Mouse (Mus musculus) mature B cell (primary cell): ENCODE measurements around the gene Arhgap24.

Experiments used
- in situ Hi-C: fragments of 300-500 bp; cut with MboI; formaldehyde crosslinking; loops from 2 replicates; pipeline ENCODE4 v1.14.3; 2019

Arhgap24 gene

GRCm38 (mm10) chr5:102742554-102743255 is 261.5 kb downstream of the Arhgap24 start:
- in situ Hi-C loops: no loop called here

DNA sequence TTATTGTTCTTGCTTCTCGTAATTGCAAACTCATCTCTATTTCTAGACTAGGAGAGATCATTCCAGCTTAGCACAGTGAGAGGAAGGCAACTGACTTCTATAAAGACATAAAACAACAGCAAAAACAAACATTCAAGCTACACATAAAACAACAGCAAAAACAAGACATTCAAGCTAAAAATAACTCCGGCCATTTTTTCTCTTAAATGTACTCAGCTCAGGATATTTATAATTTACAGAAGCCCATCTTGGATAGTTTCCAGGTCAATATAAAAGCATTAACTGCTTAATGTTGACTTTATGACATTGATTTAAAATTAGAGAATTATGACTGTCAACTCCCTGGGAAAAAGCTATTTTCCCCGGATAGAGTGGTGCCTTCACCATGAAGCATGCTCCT is 262.2 kb downstream of the Arhgap24 start:
- in situ Hi-C loops: no loop called here

- in situ Hi-C loops: no loop called here
These were observed 262.9 kb downstream of the Arhgap24 start for GRCm38 (mm10) chr5:102744051-102744450.

GRCm38 (mm10) chr5:102748146-102748545 is 267.0 kb downstream of the Arhgap24 start:
- in situ Hi-C loops: no loop called here

- in situ Hi-C loops: no loop called here
These were observed 267.8 kb downstream of the Arhgap24 start for GRCm38 (mm10) chr5:102749020-102749419.

DNA sequence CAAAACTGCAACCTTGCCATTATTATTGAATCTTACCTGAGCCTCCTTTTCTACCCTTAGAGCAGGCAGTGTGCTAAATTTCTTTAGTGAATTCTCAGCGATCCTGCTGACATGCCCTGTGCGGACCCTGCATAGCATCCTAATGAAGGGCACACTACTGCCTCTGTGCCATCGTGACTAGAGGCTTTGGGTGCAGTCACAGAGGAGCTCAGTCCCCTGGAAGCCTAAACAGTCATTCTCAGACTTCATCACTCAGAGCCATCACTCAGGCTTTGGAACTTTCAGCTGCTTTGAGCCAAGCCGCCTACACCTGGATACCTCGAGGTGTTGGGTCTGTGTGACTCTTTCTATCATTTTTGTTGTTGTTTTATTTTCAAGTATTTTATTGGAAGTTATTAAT is 269.5 kb downstream of the Arhgap24 start:
- in situ Hi-C loops: no loop called here

DNA sequence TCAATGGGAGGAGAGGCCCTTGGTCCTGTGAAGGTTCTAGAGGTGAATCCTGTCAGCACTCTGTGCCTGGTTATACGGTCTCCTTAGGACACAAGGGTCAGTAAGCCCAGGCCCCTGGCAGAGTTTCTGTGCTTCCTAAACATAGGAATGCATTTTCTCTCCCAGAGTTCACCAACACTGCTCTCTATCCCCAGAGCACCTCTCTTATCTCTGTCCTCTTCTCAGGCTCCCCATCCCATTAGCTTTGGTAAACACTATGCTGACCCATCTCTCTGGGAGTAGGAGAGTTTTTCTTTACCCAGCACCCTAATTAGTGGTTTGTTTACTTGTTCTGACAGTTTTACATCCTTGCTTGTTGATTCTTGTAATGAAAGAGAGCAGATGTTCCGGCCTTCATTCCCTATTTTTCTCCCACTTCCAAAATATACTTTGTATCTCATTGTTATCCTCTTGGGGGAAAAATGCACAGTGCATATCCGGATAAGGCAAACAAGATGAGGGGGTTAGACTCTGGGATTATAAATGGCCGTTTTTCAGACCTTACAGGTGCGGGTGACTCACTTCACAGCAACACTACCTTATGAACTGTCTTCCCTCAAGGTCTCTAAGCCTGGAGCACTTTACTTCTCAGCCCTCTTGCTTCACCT is 270.6 kb downstream of the Arhgap24 start:
- in situ Hi-C loops: no loop called here

DNA sequence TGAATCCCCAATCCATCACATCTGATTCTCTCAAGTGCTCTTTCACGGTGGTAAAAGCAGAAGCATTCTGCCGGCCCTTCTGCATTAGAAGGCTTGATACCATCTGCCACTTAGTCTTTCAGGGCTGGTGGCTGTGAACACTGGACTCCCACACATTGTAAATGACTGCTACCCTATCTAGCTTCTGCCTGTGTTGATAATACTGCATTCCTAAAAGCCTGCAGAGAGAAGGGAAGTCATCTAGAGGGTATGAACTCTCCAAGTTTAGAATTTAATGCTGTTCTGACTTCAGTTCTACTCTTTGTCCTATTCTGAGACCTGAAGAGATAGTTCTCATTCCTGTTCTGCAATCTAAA is 271.1 kb downstream of the Arhgap24 start:
- in situ Hi-C loops: no loop called here

- in situ Hi-C loops: no loop called here
These were observed 275.8 kb downstream of the Arhgap24 start for GRCm38 (mm10) chr5:102757040-102757439.

GRCm38 (mm10) chr5:102765694-102766093 is 284.5 kb downstream of the Arhgap24 start:
- in situ Hi-C loops: no loop called here

- in situ Hi-C loops: no loop called here
These were observed 285.3 kb downstream of the Arhgap24 start for GRCm38 (mm10) chr5:102766311-102767057.

DNA sequence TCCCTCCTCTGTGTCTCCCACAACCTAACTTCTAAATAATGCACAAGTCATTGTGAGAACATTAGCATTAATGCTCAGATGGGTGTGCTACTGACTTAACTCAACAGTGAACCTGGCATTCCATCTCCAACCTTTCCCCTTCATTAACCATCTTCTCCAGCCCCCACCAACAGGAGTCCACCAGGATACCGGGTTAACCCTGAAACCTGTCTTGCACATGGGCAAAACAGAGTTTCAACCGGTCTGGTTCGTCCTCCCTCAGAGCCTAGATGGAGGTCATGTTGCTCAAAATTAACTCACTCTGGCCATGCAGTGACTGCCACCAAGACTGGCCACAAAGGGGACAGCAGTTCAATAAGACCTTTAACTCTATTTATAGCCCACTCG is 285.9 kb downstream of the Arhgap24 start:
- in situ Hi-C loops: no loop called here

GRCm38 (mm10) chr5:102767822-102768221 is 286.6 kb downstream of the Arhgap24 start:
- in situ Hi-C loops: no loop called here

DNA sequence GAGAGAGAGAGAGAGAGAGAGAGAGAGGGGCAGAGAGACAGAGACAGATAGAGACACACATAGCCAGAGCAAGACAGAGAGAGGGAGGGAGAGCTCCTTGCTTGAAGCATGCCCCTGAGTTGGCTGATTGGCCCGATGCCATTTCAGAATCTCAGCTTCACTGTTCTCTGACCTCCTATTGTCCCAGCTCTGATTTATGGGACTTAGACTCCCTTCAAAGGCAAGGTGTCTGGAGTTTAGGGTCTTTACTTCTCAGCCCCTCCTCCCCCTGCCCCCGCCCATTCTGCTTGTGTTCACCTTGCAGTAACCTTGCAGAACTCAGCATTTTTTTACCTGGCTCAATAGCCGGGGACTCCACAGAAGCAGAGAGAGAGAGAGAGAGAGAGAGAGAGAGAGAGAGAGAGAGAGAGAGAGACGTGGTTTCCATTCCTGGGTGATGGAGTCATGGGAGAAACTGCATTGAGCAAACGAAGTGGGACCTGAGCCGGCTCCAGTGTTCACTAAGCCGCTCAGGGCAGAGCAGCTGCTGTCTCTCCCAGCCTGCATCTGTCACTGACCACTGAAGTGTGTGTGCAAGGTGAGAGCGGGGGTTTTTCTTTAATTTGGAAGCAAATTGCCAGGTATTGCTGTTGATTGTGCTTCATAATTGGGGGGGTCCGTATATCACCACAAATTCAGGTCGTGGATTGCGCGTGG is 287.3 kb downstream of the Arhgap24 start:
- in situ Hi-C loops: no loop called here

DNA sequence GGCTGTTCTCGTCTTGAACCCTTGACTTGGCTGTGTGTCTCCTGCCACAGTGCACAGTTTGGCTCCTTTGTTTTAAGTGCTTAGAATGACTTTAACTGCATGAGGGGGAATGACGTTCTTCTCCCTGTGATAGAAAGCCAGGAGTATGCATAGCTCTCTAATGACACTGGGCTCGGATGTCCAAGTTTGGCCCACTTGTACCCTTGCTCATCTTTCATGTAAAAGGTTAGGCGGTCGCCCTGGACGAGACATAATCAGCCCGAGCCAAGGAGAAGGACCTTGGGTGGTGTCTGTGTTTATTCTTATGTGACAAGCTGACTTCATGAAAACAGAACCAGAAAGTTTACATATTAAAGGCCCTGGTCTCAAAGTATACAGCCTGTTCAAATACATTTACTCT is 289.4 kb downstream of the Arhgap24 start:
- in situ Hi-C loops: no loop called here

GRCm38 (mm10) chr5:102774500-102774899 is 293.3 kb downstream of the Arhgap24 start:
- in situ Hi-C loops: no loop called here

DNA sequence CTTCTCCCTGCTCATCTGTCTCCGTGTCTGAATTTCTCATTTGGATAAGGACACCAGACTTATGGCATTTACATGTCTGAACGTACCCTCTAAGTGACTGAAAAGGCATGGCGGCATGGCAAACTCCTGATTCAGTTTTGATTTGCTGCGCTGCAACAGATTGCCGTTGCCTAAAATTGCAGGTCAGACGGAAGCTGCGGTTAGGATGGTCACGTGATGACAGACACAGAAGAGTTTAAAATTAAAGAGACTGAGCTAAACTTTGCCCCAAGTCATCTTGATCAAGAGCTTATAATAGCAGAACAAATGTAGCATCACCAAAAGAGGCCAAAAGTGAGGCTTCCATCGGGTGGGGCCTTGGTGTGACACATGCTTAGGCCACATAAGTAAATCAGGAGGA is 296.1 kb downstream of the Arhgap24 start:
- in situ Hi-C loops: no loop called here

DNA sequence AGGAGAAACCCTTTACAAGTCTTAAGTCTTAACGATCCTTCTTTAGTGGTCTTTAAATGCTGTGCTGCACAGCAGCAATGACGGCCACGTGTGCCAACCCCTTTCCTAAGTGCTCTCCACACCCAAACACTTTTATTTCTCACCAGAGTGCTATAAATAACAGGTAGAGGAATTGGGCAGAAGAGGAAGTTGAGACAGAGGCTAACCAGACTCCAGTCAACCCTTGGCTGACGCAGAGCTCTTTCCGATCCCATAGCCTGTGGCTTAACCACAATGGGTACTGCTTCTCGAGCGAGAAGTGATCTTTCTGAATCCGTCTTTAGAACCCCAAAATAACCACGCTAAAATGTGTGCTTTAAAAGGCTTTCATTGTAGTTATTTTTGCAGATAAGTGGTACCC is 296.7 kb downstream of the Arhgap24 start:
- in situ Hi-C loops: no loop called here

- in situ Hi-C loops: no loop called here
These were observed 297.1 kb downstream of the Arhgap24 start for GRCm38 (mm10) chr5:102778253-102778652.

DNA sequence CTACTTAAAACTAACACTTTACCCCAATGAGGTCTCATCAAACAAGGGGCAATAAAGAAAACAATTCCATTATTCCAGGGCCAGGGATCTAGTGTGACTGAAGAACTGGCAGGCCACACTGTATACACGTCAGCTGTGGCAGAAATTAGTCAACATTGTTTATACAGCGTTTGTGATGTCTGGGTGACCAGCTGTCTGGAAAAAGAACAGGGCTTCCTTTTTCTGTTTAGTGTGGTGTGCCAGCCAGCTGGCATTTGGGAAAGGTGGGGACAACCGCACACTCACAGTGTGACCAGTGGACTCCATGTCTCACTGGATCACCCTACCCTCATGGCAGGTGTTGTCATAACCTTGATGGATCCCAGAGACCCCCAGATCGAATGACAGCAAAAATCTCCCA is 302.4 kb downstream of the Arhgap24 start:
- in situ Hi-C loops: no loop called here

GRCm38 (mm10) chr5:102786123-102786522 is 304.9 kb downstream of the Arhgap24 start:
- in situ Hi-C loops: no loop called here

DNA sequence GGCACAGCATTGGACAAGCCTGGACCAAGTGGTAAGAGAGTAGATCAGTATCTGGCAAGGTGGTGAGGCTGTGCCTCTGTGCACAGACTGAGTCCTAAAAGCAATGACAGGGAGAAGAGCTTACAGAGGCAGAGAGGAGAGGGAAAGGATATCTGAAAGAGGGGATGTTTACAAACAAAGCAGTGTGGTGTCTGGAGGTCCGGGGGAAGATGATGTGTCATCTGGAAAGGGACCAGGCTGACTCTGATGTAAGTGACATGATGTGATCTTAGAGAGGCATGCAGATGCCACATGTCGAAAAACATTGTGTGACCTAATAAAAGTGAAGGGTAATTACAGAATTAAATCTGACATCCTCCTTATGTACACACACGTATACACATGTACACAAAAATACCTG is 307.2 kb downstream of the Arhgap24 start:
- in situ Hi-C loops: no loop called here

- in situ Hi-C loops: no loop called here
These were observed 310.1 kb downstream of the Arhgap24 start for GRCm38 (mm10) chr5:102791273-102791672.
